Mouse (Mus musculus) neural tube, embryonic 12.5 days (tissue): Measurements from ENCODE around the gene Fam126b. TPM values are rescaled to one million over a fixed set of nuclear protein-coding genes. Genes with fewer than 3 reads are reported as not detected.
"Not testable (repeated sequence)": the region's sequence is repeated elsewhere in the genome, so short reads cannot be mapped to it uniquely, and the experiment has no call there.

Source experiments
- ATAC-seq: fragments of 200-750 bp; cut with Nextera tagmentation; 2 replicates; pipeline ENCODE4 v1.8.0; 2017; ENCODE audit warnings: low read depth, mild to moderate bottlenecking, moderate TSS enrichment, moderate library complexity; ENCODE audit not compliant: low FRiP score
- H3K27ac ChIP-seq: fragments of 300-500 bp; sonication (generic); 2 replicates; pipeline ENCODE4 v1.5.1; 2016
- H3K27me3 ChIP-seq: fragments of 300-500 bp; sonication (generic); replicated peaks from 2 replicates; pipeline ENCODE4 v1.6.1; 2016; ENCODE audit warnings: mild to moderate bottlenecking
- H3K36me3 ChIP-seq: fragments of 300-500 bp; sonication (generic); 2 replicates; pipeline ENCODE4 v1.6.1; 2016; ENCODE audit warnings: mild to moderate bottlenecking
- H3K4me1 ChIP-seq: fragments of 300-500 bp; sonication (generic); 2 replicates; pipeline ENCODE4 v1.6.1; 2016
- H3K4me2 ChIP-seq: fragments of 300-500 bp; sonication (generic); replicated peaks from 2 replicates; pipeline ENCODE4 v1.6.1; 2016; ENCODE audit warnings: mild to moderate bottlenecking
- H3K4me3 ChIP-seq: fragments of 300-500 bp; sonication (generic); 2 replicates; pipeline ENCODE4 v1.5.1; 2016
- H3K9ac ChIP-seq: fragments of 300-500 bp; sonication (generic); 2 replicates; pipeline ENCODE4 v1.6.1; 2016; ENCODE audit warnings: mild to moderate bottlenecking
- H3K9me3 ChIP-seq: fragments of 300-500 bp; sonication (generic); 2 replicates; pipeline ENCODE4 v1.6.1; 2016; ENCODE audit warnings: mild to moderate bottlenecking
- WGBS: fragments of 180-500 bp; shearing (Covaris S2); methylation state at CpG from one replicate; pipeline ENCODE4 v1.1.7; 2016; 5-methylcytosine and 5-hydroxymethylcytosine counted together
- polyA plus RNA-seq: library from polyadenylated mRNA; unstranded; fragments of >200 nt; fragmentation: Nextera tagmentation; extraction: Ambion mirVana; gene quantifications from 2 replicates; pipeline ENCODE4 v1.2.1, GENCODE M21; 2016

The Fam126b gene
- polyA plus RNA-seq, 1 experiment from 2014 or later, result 8.5 TPM

DNA sequence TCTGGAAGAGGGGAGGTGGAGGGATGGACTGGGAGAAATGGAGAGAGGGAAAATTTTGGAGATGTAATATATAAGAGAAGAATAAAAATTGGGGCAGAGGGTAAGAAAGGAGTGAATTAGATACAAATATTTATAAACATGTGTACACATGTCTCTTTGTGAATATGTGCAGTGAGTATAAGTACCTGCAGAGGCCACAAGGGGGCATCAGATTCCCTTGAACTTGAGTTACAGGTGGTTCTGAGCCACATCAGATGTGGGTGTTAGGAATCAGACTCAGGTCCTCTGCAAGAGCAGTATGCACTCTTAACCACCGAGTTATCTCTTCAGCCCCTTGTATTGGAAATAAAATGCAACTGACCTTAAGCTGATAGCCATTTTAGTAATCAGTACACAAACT, 23.7 kb downstream of the Fam126b start:
- Histone ChIP-seq H3K27me3 (no peaks in the 10 kb centered on the region), H3K4me1 (no peaks in the 10 kb centered on the region), H3K4me3 (no peak overlapping the region), H3K9me3 (no peaks in the 10 kb centered on the region), H3K9ac (no peak overlapping the region), H3K4me2 (no peak overlapping the region), H3K36me3 (peaks cover 3% of the 10 kb centered on the region), H3K27ac (no peak overlapping the region)
- WGBS, result 86% methylated on average over 1 of the region's 1 CpGs
- ATAC-seq, result no peak

DNA sequence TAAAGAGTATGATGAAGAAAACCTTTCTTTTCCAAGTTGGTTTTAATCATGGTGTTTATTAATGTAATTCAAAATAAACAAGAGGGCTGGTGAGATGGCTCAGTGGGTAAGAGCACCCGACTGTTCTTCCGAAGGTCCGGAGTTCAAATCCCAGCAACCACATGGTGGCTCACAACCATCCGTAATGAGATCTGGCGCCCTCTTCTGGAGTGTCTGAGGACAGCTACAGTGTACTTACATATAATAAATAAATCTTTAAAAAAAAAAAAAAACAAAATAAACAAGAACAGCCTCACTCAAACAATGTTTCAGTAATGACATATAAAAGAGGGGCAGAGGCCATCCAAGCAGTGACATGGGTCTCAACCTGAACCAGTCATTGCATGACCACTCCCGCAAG, 25.8 kb downstream of the Fam126b start:
- not testable (repeated sequence) for H3K9ac ChIP-seq, H3K9me3 ChIP-seq, H3K27ac ChIP-seq, H3K4me2 ChIP-seq, H3K4me3 ChIP-seq, ATAC-seq, H3K4me1 ChIP-seq, H3K27me3 ChIP-seq, H3K36me3 ChIP-seq
- 91% methylated on average over 6 of the region's 6 CpGs for WGBS

DNA sequence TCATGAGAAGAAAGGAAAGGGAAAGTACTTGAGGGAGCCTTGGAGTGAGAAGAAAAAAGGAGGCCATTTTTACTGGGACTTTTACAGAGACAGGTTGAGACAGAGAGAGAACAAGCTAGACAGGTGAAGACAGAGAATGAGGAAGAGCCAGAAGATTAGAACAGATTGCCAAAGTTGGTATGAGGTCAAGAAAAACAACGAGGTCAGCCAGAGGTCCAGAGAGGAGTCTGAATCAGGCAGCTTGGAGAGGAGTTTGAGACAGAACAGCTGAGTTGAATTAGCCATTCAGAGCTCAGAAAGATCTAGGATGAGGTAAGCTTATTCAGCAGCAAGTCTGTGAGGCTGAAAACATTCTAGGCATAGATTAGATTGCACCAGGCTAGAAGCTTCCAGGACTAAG, 44.7 kb downstream of the Fam126b start:
- Histone ChIP-seq H3K27ac (no peak overlapping the region), H3K9me3 (no peaks in the 10 kb centered on the region), H3K4me3 (no peak overlapping the region), H3K36me3 (peaks cover 44% of the 10 kb centered on the region), H3K4me2 (no peak overlapping the region), H3K27me3 (no peaks in the 10 kb centered on the region), H3K9ac (no peak overlapping the region), H3K4me1 (no peaks in the 10 kb centered on the region)
- no peak for ATAC-seq
- WGBS, result 88% methylated on average over 1 of the region's 1 CpGs

DNA sequence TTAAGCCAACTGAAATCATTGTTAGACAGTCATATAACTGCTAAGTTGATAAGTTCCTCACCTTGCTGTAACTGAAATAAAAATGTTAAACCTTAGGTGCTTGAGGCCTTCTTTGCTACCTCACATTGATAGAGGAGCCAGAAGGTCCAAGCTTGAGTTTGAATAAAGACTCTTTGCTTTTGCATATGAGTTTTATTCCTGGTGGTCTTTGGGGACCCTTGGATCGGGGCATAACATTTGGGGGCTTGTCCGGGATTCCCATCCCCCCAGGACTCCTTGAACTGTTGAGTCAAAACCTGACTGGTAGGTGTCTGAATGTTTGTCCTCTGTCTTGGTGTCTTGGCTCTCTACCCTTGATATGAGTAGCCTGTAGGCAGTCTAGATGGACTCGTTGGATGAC, 78.9 kb downstream of the Fam126b start:
- Histone ChIP-seq H3K27me3 (no peaks in the 10 kb centered on the region), H3K36me3 (peaks cover 6% of the 10 kb centered on the region; the same call in 1 of the 2 replicates), H3K27ac (no peak overlapping the region), H3K4me2 (no peak overlapping the region), H3K9me3 (peaks cover 17% of the 10 kb centered on the region), H3K9ac (no peak overlapping the region), H3K4me1 (peaks cover 14% of the 10 kb centered on the region), H3K4me3 (no peak overlapping the region)
- no peak for ATAC-seq
- WGBS, result 95% methylated on average over 3 of the region's 3 CpGs

DNA sequence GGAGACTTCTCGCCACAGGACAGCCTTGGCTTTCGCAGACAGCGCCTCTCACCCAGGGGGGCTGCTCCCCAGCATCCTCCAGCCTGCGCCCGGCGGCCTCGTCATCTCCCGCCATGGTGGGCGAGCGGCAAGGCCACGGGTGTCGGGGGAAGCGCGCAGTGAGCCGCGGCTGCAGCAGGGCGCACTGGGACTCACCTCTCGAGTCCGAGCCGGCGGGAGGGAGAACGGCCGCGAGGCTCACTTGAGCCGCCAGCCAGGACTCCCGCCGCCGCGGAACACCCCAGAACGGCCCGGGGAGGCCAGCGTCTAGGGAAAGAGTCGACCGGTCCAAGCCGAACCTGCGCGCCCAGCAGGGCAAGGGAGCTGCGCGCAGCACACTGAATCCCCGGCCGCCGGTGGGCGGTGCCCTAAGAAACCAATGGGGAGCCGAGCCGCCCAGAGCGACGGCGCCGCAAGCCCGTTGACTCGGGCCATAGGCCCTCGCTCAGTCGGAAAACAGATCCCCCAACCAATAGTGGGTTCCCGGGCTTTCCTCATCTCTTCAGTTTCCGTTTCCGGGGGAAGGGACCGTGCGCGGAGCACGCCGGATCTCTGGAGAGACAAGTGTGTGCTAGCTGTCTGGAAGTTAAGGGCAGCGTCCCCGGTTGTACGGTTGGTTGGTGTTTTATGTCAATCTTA, 81.4 kb downstream of the Fam126b start, which contains the start of gene Orc2:
Gene Orc2 (minus strand): TSS at position 533 of the 678 bp plus-strand sequence.
- Histone ChIP-seq H3K4me2 (peak within 1 kb of the TSS; percentile 91), H3K27ac (peak within 1 kb of the TSS; percentile 66), H3K27me3 (no peaks in the 10 kb centered on the region), H3K9ac (peak within 1 kb of the TSS; percentile 88), H3K4me1 (peaks cover 14% of the 10 kb centered on the region), H3K36me3 (peaks cover 15% of the 10 kb centered on the region), H3K4me3 (peak within 1 kb of the TSS; percentile 85), H3K9me3 (peaks cover 17% of the 10 kb centered on the region)
- WGBS, result under 1% methylated on average over 64 of the region's 64 CpGs
- peak; percentile 100 for ATAC-seq

DNA sequence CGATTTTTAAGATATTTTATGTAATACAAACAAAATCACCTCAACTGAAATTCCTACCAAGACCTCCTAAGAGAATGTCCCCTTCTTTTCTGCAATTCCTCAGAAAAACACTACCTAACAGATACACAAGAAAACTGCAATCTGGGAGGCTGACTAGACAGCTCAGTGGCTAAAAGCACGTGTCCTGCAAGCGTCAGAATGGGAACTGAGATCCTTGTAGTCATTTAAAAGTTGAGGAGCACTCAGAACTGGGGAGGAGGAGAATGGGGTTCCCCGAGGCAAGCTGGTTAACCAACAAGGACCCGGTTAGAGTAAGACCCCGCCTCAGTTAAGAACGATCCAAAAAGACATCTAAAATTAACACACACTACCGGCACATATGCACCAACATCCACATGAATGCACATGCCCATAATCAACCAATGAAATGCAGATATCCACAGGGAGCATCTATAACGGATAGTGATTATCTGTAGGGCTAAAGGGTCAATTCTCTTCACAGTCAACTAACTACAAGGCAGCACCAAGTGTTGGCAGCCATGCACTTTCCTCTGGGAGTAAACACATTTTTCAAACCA, 82.2 kb downstream of the Fam126b start:
- Histone ChIP-seq H3K27me3 (no peaks in the 10 kb centered on the region), H3K4me3 (peak overlapping the region; percentile 85), H3K36me3 (peaks cover 22% of the 10 kb centered on the region), H3K9me3 (peaks cover 17% of the 10 kb centered on the region), H3K4me1 (peaks cover 14% of the 10 kb centered on the region), H3K9ac (peak overlapping the region; percentile 88), H3K4me2 (peak overlapping the region; percentile 91), H3K27ac (no peak overlapping the region)
- 35% methylated on average over 9 of the region's 9 CpGs for WGBS
- ATAC-seq, result no peak

DNA sequence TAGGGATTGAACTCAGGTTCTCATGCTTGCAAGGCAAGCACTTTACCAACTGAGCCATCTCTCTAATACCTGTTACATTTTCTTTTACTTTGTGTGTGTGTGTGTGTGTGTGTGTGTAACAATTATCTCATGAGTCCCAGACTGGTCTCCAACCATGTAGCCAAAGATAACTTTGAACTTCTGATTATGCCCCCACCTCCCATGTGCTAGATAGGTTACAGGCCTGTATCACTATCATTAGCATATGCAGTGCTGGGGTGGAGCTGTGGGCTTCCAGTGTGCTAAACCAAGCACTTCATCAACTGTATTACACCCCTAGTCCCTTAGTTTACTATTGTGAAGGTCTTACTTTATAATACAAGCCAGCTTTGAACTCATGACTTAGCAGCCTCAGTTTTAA, 83.0 kb downstream of the Fam126b start:
- H3K4me2 ChIP-seq, result peak overlapping the region; percentile 91
- peaks cover 27% of the 10 kb centered on the region for H3K36me3 ChIP-seq

DNA sequence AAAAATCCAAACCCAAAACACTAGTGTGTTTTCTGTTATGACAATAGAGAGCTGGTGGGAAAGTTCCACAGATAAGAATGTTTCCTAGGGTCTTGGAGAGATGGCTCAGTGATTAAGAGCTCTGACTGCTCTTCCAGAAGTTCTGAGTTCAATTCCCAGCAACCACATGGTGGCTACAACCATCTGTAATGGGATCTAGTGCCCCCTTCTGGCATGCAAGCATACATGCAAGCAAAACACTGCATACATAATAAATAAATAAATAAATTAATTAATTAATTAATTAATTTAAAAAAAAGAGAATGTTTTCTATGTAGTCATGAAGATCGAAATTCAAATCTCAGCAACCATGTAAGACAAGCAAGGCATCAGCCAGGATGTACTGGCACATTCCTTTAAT, 87.4 kb downstream of the Fam126b start:
- H3K9me3 ChIP-seq, result no peaks in the 10 kb centered on the region
- no peak overlapping the region for H3K4me3 ChIP-seq
- H3K36me3 ChIP-seq, result peaks cover 52% of the 10 kb centered on the region
- H3K9ac ChIP-seq, result no peak overlapping the region
- no peaks in the 10 kb centered on the region for H3K27me3 ChIP-seq
- no peak overlapping the region for H3K27ac ChIP-seq
- peaks cover 10% of the 10 kb centered on the region for H3K4me1 ChIP-seq
- ATAC-seq, result no peak
- whole genome bisulfite sequencing, result 100% methylated on average over 1 of the region's 1 CpGs
- H3K4me2 ChIP-seq, result no peak overlapping the region

More for the DNA sequence above, 83.0 kb downstream of the Fam126b start:
- no peak for ATAC-seq
- Histone ChIP-seq H3K9ac (no peak overlapping the region), H3K27ac (no peak overlapping the region), H3K4me3 (no peak overlapping the region), H3K27me3 (no peaks in the 10 kb centered on the region), H3K4me1 (peaks cover 14% of the 10 kb centered on the region), H3K9me3 (peaks cover 11% of the 10 kb centered on the region)

DNA sequence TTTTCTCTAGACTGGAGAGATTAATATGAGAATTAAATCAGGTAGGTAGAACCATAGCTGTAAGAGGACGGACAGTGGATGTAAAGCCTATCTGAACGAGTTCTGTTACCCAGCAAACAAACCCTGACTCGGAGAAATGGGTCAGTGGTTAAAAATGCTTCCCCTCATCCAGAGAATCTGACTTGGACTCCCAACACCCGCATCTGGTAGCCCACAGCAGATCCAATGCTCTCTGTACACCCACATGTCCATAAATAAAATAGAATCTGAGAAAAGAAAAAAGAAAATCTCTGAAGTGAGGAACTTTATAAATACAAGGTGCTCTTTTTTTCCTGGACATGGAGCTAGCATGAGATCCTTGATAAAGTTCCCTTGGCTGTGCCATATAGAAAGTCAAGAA, 88.4 kb downstream of the Fam126b start:
- Histone ChIP-seq H3K9me3 (no peaks in the 10 kb centered on the region), H3K4me2 (no peak overlapping the region), H3K9ac (no peak overlapping the region), H3K27me3 (no peaks in the 10 kb centered on the region), H3K27ac (no peak overlapping the region), H3K36me3 (peaks cover 58% of the 10 kb centered on the region), H3K4me3 (no peak overlapping the region), H3K4me1 (no peaks in the 10 kb centered on the region)
- 92% methylated on average over 4 of the region's 4 CpGs for WGBS
- ATAC-seq, result no peak

DNA sequence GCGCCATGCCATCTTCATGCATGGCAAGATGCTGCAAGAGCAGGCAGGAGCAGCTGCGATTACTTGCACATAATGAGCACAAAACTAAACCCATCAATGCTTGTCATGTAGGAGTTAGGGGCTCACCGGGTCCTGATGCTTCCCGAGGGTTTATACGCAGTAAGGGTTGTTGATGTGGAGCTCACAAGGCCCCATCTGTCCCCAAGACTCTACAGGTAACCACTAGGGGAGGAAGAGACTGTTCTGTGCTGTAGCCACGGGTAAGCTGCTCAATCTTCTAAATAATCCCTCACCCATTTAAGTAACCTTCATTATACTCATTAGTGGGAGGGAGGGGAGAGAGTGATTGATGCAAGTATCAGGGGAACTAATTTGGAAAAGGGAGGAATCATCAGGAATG, 90.5 kb downstream of the Fam126b start:
- no peaks in the 10 kb centered on the region for H3K4me1 ChIP-seq
- H3K9ac ChIP-seq, result no peak overlapping the region
- no peaks in the 10 kb centered on the region for H3K27me3 ChIP-seq
- H3K4me2 ChIP-seq, result no peak overlapping the region
- no peaks in the 10 kb centered on the region for H3K9me3 ChIP-seq
- ATAC-seq, result no peak
- WGBS, result 90% methylated on average over 6 of the region's 6 CpGs
- no peak overlapping the region for H3K27ac ChIP-seq
- peaks cover 79% of the 10 kb centered on the region for H3K36me3 ChIP-seq
- no peak overlapping the region for H3K4me3 ChIP-seq

DNA sequence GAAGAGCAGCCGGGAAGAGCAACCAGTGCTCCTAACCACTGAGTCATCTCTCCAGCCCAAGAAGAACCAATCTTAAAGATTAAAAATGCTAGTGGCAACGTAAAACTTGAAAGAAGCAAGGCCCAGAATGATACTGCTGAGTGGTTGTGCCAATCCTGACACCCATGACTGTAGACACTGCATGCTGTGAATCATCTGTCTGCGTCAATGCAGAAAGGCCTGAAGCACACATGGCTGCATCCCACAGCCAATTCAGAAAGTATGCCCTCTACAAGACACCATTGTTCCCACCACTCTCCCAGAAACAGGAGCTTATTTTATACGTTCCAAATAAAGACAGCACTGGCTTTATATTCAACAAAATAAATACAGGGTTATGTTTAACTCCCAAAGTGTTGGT, 103.5 kb downstream of the Fam126b start:
- Histone ChIP-seq H3K27ac (no peak overlapping the region), H3K9me3 (no peaks in the 10 kb centered on the region), H3K4me3 (no peak overlapping the region), H3K4me2 (no peak overlapping the region), H3K4me1 (no peaks in the 10 kb centered on the region), H3K27me3 (no peaks in the 10 kb centered on the region), H3K9ac (no peak overlapping the region), H3K36me3 (peaks cover 67% of the 10 kb centered on the region)
- 92% methylated on average over 4 of the region's 4 CpGs for WGBS
- ATAC-seq, result no peak

DNA sequence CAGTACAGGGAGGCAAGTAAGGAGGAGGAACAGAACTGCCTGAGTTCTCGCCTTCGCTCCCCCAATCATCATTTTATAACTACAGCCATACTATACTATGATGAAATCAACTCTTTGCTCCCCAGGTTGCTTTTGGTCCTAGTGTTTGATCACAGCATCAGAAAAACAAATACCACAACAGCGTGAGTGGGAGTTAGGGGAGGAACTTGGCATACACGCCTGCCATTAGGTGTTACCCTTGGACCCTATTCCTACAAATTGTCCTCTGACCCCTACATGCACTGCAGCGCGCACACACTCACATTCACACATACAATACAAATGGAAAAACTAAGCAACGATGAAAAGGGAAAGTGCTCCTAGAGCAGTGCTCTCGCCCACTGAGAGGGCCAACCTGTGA, 110.5 kb downstream of the Fam126b start:
- Histone ChIP-seq H3K27ac (no peak overlapping the region), H3K27me3 (no peaks in the 10 kb centered on the region), H3K4me2 (no peak overlapping the region), H3K4me3 (no peak overlapping the region), H3K9ac (no peak overlapping the region), H3K36me3 (peaks cover 78% of the 10 kb centered on the region), H3K9me3 (no peaks in the 10 kb centered on the region), H3K4me1 (no peaks in the 10 kb centered on the region)
- no peak for ATAC-seq
- WGBS, result 97% methylated on average over 8 of the region's 8 CpGs
